In the genomic region with DNA sequence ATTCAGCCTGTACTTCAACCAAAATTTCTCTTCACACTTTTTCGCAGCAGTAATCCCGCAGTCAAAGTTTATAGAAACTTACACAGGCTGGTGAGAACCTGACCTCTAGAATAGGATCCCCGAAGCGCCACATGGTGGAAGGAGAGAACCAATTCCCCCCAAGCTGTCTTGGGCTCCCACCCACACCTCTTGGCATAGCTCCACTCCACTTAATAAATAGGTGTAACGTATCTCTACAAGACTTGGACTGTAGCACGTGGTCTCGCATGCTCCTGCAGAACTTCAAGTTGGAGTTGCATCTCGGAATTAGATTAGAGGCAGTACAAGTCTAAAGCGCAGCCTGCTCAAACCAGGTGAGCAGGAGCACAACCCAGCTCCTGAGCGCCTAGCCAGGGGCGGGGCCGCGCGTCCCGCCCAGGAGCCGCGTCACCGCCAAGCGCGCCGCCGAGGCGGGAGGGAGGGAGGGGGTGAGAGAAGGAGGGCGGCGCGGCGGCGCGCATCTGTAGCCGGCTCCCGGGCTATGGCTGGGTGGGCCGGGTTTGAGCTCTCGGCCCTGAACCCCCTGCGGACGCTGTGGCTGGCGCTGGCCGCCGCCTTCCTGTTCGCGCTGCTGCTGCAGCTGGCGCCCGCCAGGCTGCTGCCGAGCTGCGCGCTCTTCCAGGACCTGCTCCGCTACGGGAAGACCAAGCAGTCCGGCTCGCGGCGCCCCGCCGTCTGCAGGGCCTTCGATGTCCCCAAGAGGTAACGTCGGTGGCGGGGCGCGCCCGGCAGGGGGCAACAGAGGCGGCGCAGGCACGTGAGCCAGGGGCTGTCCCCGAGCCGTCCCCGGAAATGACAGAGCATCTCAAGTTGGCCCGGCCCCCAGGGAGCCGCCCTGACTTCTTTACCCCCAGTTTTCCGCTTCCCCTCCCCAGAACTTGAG, we compare ENCODE assay signal across 8 mouse cellular contexts. TPM values are rescaled to one million over a fixed set of nuclear protein-coding genes. Genes with fewer than 3 reads are reported as not detected.
DNase-seq lines count a peak whose midpoint lies in the region; ATAC-seq and TF ChIP-seq lines count a peak whose summit lies in the region.

A gene (plus strand): TSS at position 464 of the 922 bp plus-strand sequence.

- peak; percentile 90; the same call in 1 of the 2 replicates for TF ChIP-seq POLR2A in bone marrow, adult 2 months (IDR thresholded peaks at IDR 0.05; ENCODE audit: borderline replicate concordance, control insufficient read depth, low read depth, low read length)

- H3K4me1 ChIP-seq in bone marrow, adult 2 months (ENCODE audit: control insufficient read depth, insufficient read depth, low read length): peaks cover 4% of the 10 kb centered on the region; the same call in 1 of the 2 replicates
- H3K4me1 ChIP-seq in embryonic facial prominence, embryonic 15.5 days: peaks cover 13% of the 10 kb centered on the region
- peaks cover 12% of the 10 kb centered on the region; the same call in 1 of the 2 replicates for H3K4me1 ChIP-seq in kidney, embryonic 14.5 days (ENCODE audit: control insufficient read depth, insufficient read depth, low read length)
- H3K4me1 ChIP-seq in limb, embryonic 15.5 days: peaks cover 14% of the 10 kb centered on the region; the same call in 1 of the 2 replicates

- H3K9me3 ChIP-seq in embryonic facial prominence, embryonic 15.5 days (replicated peaks): no peaks in the 10 kb centered on the region
- no peaks in the 10 kb centered on the region for H3K9me3 ChIP-seq in kidney, embryonic 14.5 days (ENCODE audit: control insufficient read depth, low read length)
- H3K9me3 ChIP-seq in limb, embryonic 15.5 days: no peaks in the 10 kb centered on the region

- ATAC-seq in embryonic facial prominence, embryonic 15.5 days (ENCODE audit: insufficient number of reproducible peaks, low FRiP score, low TSS enrichment, low read depth): peak; percentile 96
- ATAC-seq in kidney, embryonic 14.5 days (ENCODE audit: low FRiP score, low TSS enrichment): peak; percentile 98
- peak; percentile 92 for ATAC-seq in limb, embryonic 15.5 days (ENCODE audit: insufficient number of reproducible peaks, low FRiP score, low TSS enrichment, low read depth)

- peak within 1 kb of the TSS; percentile 83 for H3K4me3 ChIP-seq in bone marrow, adult 2 months (replicated peaks; ENCODE audit: control insufficient read depth, low read depth, low read length)
- H3K4me3 ChIP-seq in embryonic facial prominence, embryonic 15.5 days (replicated peaks): peak within 1 kb of the TSS; percentile 77
- peak within 1 kb of the TSS; percentile 70 for H3K4me3 ChIP-seq in kidney, embryonic 14.5 days (ENCODE audit: low read length)
- H3K4me3 ChIP-seq in limb, embryonic 15.5 days: peak within 1 kb of the TSS; percentile 79

- peak; percentile 96 for DNase-seq in 416B (ENCODE audit: low read depth)
- DNase-seq in heart, adult 9 months (ENCODE audit: low spot score in 2 of 2): peak; percentile 97
- DNase-seq in monocyte, adult 2 months (ENCODE audit: low read depth in 1 of 2, low spot score in 2 of 2): peak; percentile 96 to 98
- peak; percentile 98 for DNase-seq in spleen, postnatal 36 days (ENCODE audit: low spot score in 2 of 2)

- no peaks in the 10 kb centered on the region for H3K36me3 ChIP-seq in embryonic facial prominence, embryonic 15.5 days
- H3K36me3 ChIP-seq in kidney, embryonic 14.5 days (ENCODE audit: control insufficient read depth, insufficient read depth, low read length): no peaks in the 10 kb centered on the region
- H3K36me3 ChIP-seq in limb, embryonic 15.5 days: no peaks in the 10 kb centered on the region

- H3K4me2 ChIP-seq in embryonic facial prominence, embryonic 15.5 days (replicated peaks): peak within 1 kb of the TSS; percentile 67
- H3K4me2 ChIP-seq in kidney, embryonic 14.5 days (replicated peaks; ENCODE audit: low read depth, low read length): peak within 1 kb of the TSS; percentile 56
- H3K4me2 ChIP-seq in limb, embryonic 15.5 days: peak within 1 kb of the TSS; percentile 64

- TF ChIP-seq CTCF in bone marrow, adult 2 months (IDR thresholded peaks at IDR 0.05; ENCODE audit: control insufficient read depth, insufficient read depth, low read length): peak; percentile 74

- 2% methylated on average over 60 of the region's 69 CpGs for WGBS in bone marrow, adult 2 months
- WGBS in embryonic facial prominence, embryonic 15.5 days: under 1% methylated on average over 69 of the region's 69 CpGs
- under 1% methylated on average over 57 of the region's 69 CpGs for WGBS in kidney, embryonic 14.5 days
- WGBS in limb, embryonic 15.5 days: under 1% methylated on average over 67 of the region's 69 CpGs

- H3K27ac ChIP-seq in bone marrow, adult 2 months (ENCODE audit: control insufficient read depth, insufficient read depth, low read depth, low read length, poor library complexity): peak within 1 kb of the TSS; percentile 100
- H3K27ac ChIP-seq in embryonic facial prominence, embryonic 15.5 days (replicated peaks): peak within 1 kb of the TSS; percentile 99
- H3K27ac ChIP-seq in kidney, embryonic 14.5 days (ENCODE audit: low read depth, low read length): peak within 1 kb of the TSS; percentile 99
- peak within 1 kb of the TSS; percentile 100 for H3K27ac ChIP-seq in limb, embryonic 15.5 days

- H3K27me3 ChIP-seq in embryonic facial prominence, embryonic 15.5 days: no peaks in the 10 kb centered on the region
- no peaks in the 10 kb centered on the region for H3K27me3 ChIP-seq in kidney, embryonic 14.5 days (ENCODE audit: control insufficient read depth, insufficient read depth, low read length)
- H3K27me3 ChIP-seq in limb, embryonic 15.5 days: no peaks in the 10 kb centered on the region

- H3K9ac ChIP-seq in embryonic facial prominence, embryonic 15.5 days: peak within 1 kb of the TSS; percentile 90
- peak within 1 kb of the TSS; percentile 92 for H3K9ac ChIP-seq in kidney, embryonic 14.5 days (ENCODE audit: low read depth, low read length)
- H3K9ac ChIP-seq in limb, embryonic 15.5 days: peak within 1 kb of the TSS; percentile 95

RNA-seq across cellular contexts. Expression of the gene that starts here (rescaled TPM):
- 4.7 and 11.0 TPM in 2 replicates for polyA plus RNA-seq in bone marrow, adult 2 months (2011; ENCODE audit: insufficient read depth, insufficient read length, low replicate concordance, missing spikeins)
- 34.2 and 36.1 TPM in 2 replicates for polyA plus RNA-seq in embryonic facial prominence, embryonic 15.5 days (2015; fragmentation: Nextera tagmentation; extraction: Ambion mirVana)
- 26.0 and 35.3 TPM in 2 replicates for polyA plus RNA-seq in kidney, embryonic 14.5 days (2014; fragmentation: Nextera tagmentation; extraction: Ambion mirVana)
- 36.0 and 39.1 TPM in 2 replicates for polyA plus RNA-seq in limb, embryonic 15.5 days (2015; fragmentation: Nextera tagmentation; extraction: Ambion mirVana)

Comparison
In these comparisons a context has a peak if more than half of its experiments do, and no peak if none do; other contexts are left out.
1. Peak in every context shown above with its lines: DNase-seq, ATAC-seq, H3K4me3 ChIP-seq and H3K27ac ChIP-seq.